Mouse (Mus musculus) CH12.LX (cell line): ENCODE measurements around the gene Timm23. TPM values are rescaled to one million over a fixed set of nuclear protein-coding genes. Genes with fewer than 3 reads are reported as not detected.

Experiments used
- DNase-seq: peaks from one replicate; pipeline ENCODE4 v3.0.0-alpha.2; 2013; ENCODE audit errors: extremely low read depth
- H3K27ac ChIP-seq: 2 replicates; pipeline ENCODE4 v1.5.1; 2012; ENCODE audit warnings: low read depth, mild to moderate bottlenecking, control low read depth, moderate library complexity; ENCODE audit not compliant: insufficient read depth
- H3K27me3 ChIP-seq: replicated peaks from 2 replicates; pipeline ENCODE3; 2012; ENCODE audit warnings: inconsistent platforms
- H3K36me3 ChIP-seq, 2 experiments: replicated peaks in 1 of 2; 2 replicates each; pipeline versions ENCODE3 to v1.6.1; 2012; ENCODE audit warnings: inconsistent platforms in 1 of 2, low read length in 1 of 2, mild to moderate bottlenecking in 1 of 2, mixed read lengths in 1 of 2, moderate library complexity in 1 of 2; ENCODE audit not compliant: control insufficient read depth in 1 of 2, insufficient read depth in 1 of 2
- H3K4me1 ChIP-seq, 2 experiments: 2 replicates each; pipeline ENCODE4 v1.6.1; 2012; ENCODE audit warnings: inconsistent platforms in 1 of 2, moderate library complexity in 1 of 2; ENCODE audit not compliant: insufficient read depth in 2 of 2, control insufficient read depth in 1 of 2
- H3K4me2 ChIP-seq: 2 replicates; pipeline ENCODE4 v1.6.1; 2012; ENCODE audit warnings: low read depth, mild to moderate bottlenecking, control low read depth; ENCODE audit not compliant: poor library complexity, insufficient read depth, severe bottlenecking
- H3K4me3 ChIP-seq, 3 experiments: fragments of 150-350 bp in 1 of 3; sonication (generic) in 1 of 3; replicated peaks in 1 of 3; 2 replicates each; pipeline versions ENCODE3 to v1.5.1; 2011 to 2012; ENCODE audit warnings: low read depth in 2 of 3, low read length in 2 of 3, mild to moderate bottlenecking in 2 of 3, moderate library complexity in 2 of 3, control low read depth in 1 of 3, improper control_type of control experiment in 1 of 3, inconsistent platforms in 1 of 3, mixed read lengths in 1 of 3; ENCODE audit not compliant: poor library complexity in 1 of 3
- H3K79me2 ChIP-seq: replicated peaks from 2 replicates; pipeline ENCODE4 v1.6.1; 2012; ENCODE audit warnings: mild to moderate bottlenecking, moderate library complexity; ENCODE audit not compliant: control insufficient read depth, poor library complexity, insufficient read depth, severe bottlenecking; ENCODE audit errors: extremely low read depth
- H3K9ac ChIP-seq: 2 replicates; pipeline ENCODE4 v1.6.1; 2012; ENCODE audit warnings: low read depth, mild to moderate bottlenecking, control low read depth, moderate library complexity; ENCODE audit not compliant: insufficient read depth
- H3K9me3 ChIP-seq: replicated peaks from 2 replicates; pipeline ENCODE3; 2012; ENCODE audit warnings: low read length, inconsistent platforms, mixed read lengths
- BHLHE40 ChIP-seq: IDR thresholded peaks from 2 replicates; pipeline ENCODE4 v1.6.1; 2011; ENCODE audit warnings: mild to moderate bottlenecking, low read depth, low read length, improper control_type of control experiment
- CHD1 ChIP-seq: IDR thresholded peaks from 2 replicates; pipeline ENCODE4 v1.6.1; 2012; ENCODE audit warnings: low read depth, low read length, improper control_type of control experiment, inconsistent platforms
- CHD2 ChIP-seq: IDR thresholded peaks from 2 replicates; pipeline ENCODE4 v1.6.1; 2011; ENCODE audit warnings: low read length, improper control_type of control experiment
- E2F4 ChIP-seq: IDR thresholded peaks from 2 replicates; pipeline ENCODE4 v1.6.1; 2011; ENCODE audit warnings: low read depth, low read length, improper control_type of control experiment; ENCODE audit not compliant: insufficient replicate concordance
- ELF1 ChIP-seq: IDR thresholded peaks from 2 replicates; pipeline ENCODE4 v1.6.1; 2014; ENCODE audit warnings: low read depth, mild to moderate bottlenecking, inconsistent platforms, low read length, improper control_type of control experiment
- EP300 ChIP-seq: IDR thresholded peaks from 2 replicates; pipeline ENCODE4 v1.6.1; 2011; ENCODE audit warnings: low read length, improper control_type of control experiment
- ETS1 ChIP-seq: conservative IDR thresholded peaks from 2 replicates; pipeline ENCODE4 v1.6.1; 2012; ENCODE audit warnings: low read depth, mild to moderate bottlenecking, inconsistent platforms, low read length, improper control_type of control experiment, moderate library complexity
- GABPA ChIP-seq: IDR thresholded peaks from 2 replicates; pipeline ENCODE4 v1.6.1; 2012; ENCODE audit warnings: low read depth, low read length, improper control_type of control experiment, inconsistent platforms; ENCODE audit not compliant: insufficient replicate concordance
- HCFC1 ChIP-seq: IDR thresholded peaks from 2 replicates; pipeline ENCODE4 v1.6.1; 2012; ENCODE audit warnings: low read depth, mild to moderate bottlenecking, inconsistent platforms, low read length, improper control_type of control experiment
- IRF4 ChIP-seq: IDR thresholded peaks from 2 replicates; pipeline ENCODE4 v1.6.1; 2014; ENCODE audit warnings: low read depth, mild to moderate bottlenecking, inconsistent platforms, low read length, improper control_type of control experiment
- JUN ChIP-seq: IDR thresholded peaks from 2 replicates; pipeline ENCODE4 v1.6.1; 2011; ENCODE audit warnings: low read depth, mild to moderate bottlenecking, low read length, improper control_type of control experiment, moderate library complexity; ENCODE audit not compliant: insufficient read depth
- JUND ChIP-seq: conservative IDR thresholded peaks from 2 replicates; pipeline ENCODE4 v1.6.1; 2011; ENCODE audit warnings: low read depth, low read length, improper control_type of control experiment
- KAT2A ChIP-seq: IDR thresholded peaks from 2 replicates; pipeline ENCODE4 v1.6.1; 2012; ENCODE audit warnings: low read length, improper control_type of control experiment, inconsistent platforms; ENCODE audit not compliant: insufficient replicate concordance
- MAX ChIP-seq: IDR thresholded peaks from 2 replicates; pipeline ENCODE4 v1.6.1; 2011; ENCODE audit warnings: low read length, improper control_type of control experiment
- MAZ ChIP-seq: IDR thresholded peaks from 2 replicates; pipeline ENCODE4 v1.6.1; 2012; ENCODE audit warnings: low read depth, mild to moderate bottlenecking, inconsistent platforms, low read length, improper control_type of control experiment, moderate library complexity
- MXI1 ChIP-seq: IDR thresholded peaks from 2 replicates; pipeline ENCODE4 v1.6.1; 2011; ENCODE audit warnings: mild to moderate bottlenecking, low read depth, low read length, improper control_type of control experiment
- MYC ChIP-seq: IDR thresholded peaks from 2 replicates; pipeline ENCODE4 v1.6.1; 2011; ENCODE audit warnings: low read depth, mild to moderate bottlenecking, improper control_type of control experiment, low read length
- NELFE ChIP-seq: IDR thresholded peaks from 2 replicates; pipeline ENCODE4 v1.6.1; 2011; ENCODE audit warnings: low read depth, low read length, improper control_type of control experiment
- NRF1 ChIP-seq: IDR thresholded peaks from 2 replicates; pipeline ENCODE4 v1.6.1; 2014; ENCODE audit warnings: low read depth, mild to moderate bottlenecking, inconsistent platforms, low read length, improper control_type of control experiment, moderate library complexity
- PAX5 ChIP-seq: IDR thresholded peaks from 2 replicates; pipeline ENCODE4 v1.6.1; 2012; ENCODE audit warnings: low read length, inconsistent platforms, mixed read lengths
- POLR2A ChIP-seq: IDR thresholded peaks from 2 replicates; pipeline ENCODE4 v1.6.1; 2011; ENCODE audit warnings: low read depth, mild to moderate bottlenecking, improper control_type of control experiment, low read length
- POLR2AphosphoS2 ChIP-seq: IDR thresholded peaks from 2 replicates; pipeline ENCODE4 v1.6.1; 2011; ENCODE audit warnings: low read depth, low read length, improper control_type of control experiment
- RAD21 ChIP-seq: IDR thresholded peaks from 2 replicates; pipeline ENCODE4 v1.6.1; 2011; ENCODE audit warnings: low read depth, mild to moderate bottlenecking, low read length, improper control_type of control experiment, moderate library complexity
- RCOR1 ChIP-seq: conservative IDR thresholded peaks from 2 replicates; pipeline ENCODE4 v1.6.1; 2012; ENCODE audit warnings: low read depth, mild to moderate bottlenecking, inconsistent platforms, low read length, improper control_type of control experiment
- SIN3A ChIP-seq: IDR thresholded peaks from 2 replicates; pipeline ENCODE4 v1.6.1; 2012; ENCODE audit warnings: low read length, improper control_type of control experiment, inconsistent platforms
- SMC3 ChIP-seq: IDR thresholded peaks from 2 replicates; pipeline ENCODE4 v1.6.1; 2011; ENCODE audit warnings: low read depth, low read length, improper control_type of control experiment
- TBP ChIP-seq: conservative IDR thresholded peaks from 2 replicates; pipeline ENCODE4 v1.6.1; 2011; ENCODE audit warnings: low read depth, low read length, improper control_type of control experiment
- TCF12 ChIP-seq: IDR thresholded peaks from 2 replicates; pipeline ENCODE4 v1.6.1; 2014; ENCODE audit warnings: low read depth, mild to moderate bottlenecking, inconsistent platforms, low read length, improper control_type of control experiment
- UBTF ChIP-seq: IDR thresholded peaks from 2 replicates; pipeline ENCODE4 v1.6.1; 2012; ENCODE audit warnings: low read depth, mild to moderate bottlenecking, inconsistent platforms, low read length, improper control_type of control experiment, moderate library complexity
- USF1 ChIP-seq: IDR thresholded peaks from 2 replicates; pipeline ENCODE4 v1.6.1; 2014; ENCODE audit warnings: low read depth, mild to moderate bottlenecking, inconsistent platforms, low read length, improper control_type of control experiment
- USF2 ChIP-seq: conservative IDR thresholded peaks from 2 replicates; pipeline ENCODE4 v1.6.1; 2011; ENCODE audit warnings: low read depth, low read length, improper control_type of control experiment
- ZC3H11A ChIP-seq: IDR thresholded peaks from 2 replicates; pipeline ENCODE4 v1.6.1; 2012; ENCODE audit warnings: low read depth, mild to moderate bottlenecking, inconsistent platforms, low read length, improper control_type of control experiment
- ZKSCAN1 ChIP-seq: IDR thresholded peaks from 2 replicates; pipeline ENCODE4 v1.6.1; 2012; ENCODE audit warnings: low read depth, inconsistent platforms, low read length, improper control_type of control experiment, borderline replicate concordance
- ZMIZ1 ChIP-seq: IDR thresholded peaks from 2 replicates; pipeline ENCODE4 v1.6.1; 2012; ENCODE audit warnings: low read depth, mild to moderate bottlenecking, inconsistent platforms, low read length, improper control_type of control experiment
- ZNF384 ChIP-seq: IDR thresholded peaks from 2 replicates; pipeline ENCODE4 v1.6.1; 2012; ENCODE audit warnings: low read depth, low read length, improper control_type of control experiment, inconsistent platforms
- dilution Hi-C: fragments of 300-500 bp; cut with MboI; formaldehyde crosslinking; loops from 2 replicates; pipeline ENCODE4 v1.14.3; 2020; ENCODE audit warnings: low sequenced_read_pairs; ENCODE audit not compliant: extremely low pct_unique_long_range_greater_than_20kb, extremely low pct_ligation_motif_present
- in situ Hi-C: fragments of 300-500 bp; cut with MboI; formaldehyde crosslinking; loops from 3 replicates; pipeline ENCODE4 v1.14.3; 2019; ENCODE audit warnings: low sequenced_read_pairs, low pct_ligation_motif_present, low pct_unique_long_range_greater_than_20kb, mixed read lengths
- polyA plus RNA-seq: library from polyadenylated mRNA; unstranded; fragments of >175 nt; gene quantifications from 2 replicates; pipeline ENCODE4 v1.2.1, GENCODE M21; 2012; ENCODE audit warnings: low read depth; ENCODE audit not compliant: insufficient read length
- total RNA-seq, 2 experiments: library from RNA; depleted of rRNA; stranded (reverse); fragments of 300-350 nt in 1 of 2; fragments of >200 nt in 1 of 2; gene quantifications; 2 replicates each; pipeline ENCODE4 v1.2.3; 2012 to 2014

Timm23 gene
- total and polyA plus RNA-seq, 3 experiments = 285 to 558 (median 495) TPM

GRCm38 (mm10) chr14:32159690-32160246, 41.9 kb downstream of the Timm23 start, which contains the start of gene Ncoa4 (continued):
- TF ChIP-seq USF1 (no peak), HCFC1 (peak; percentile 70), PAX5 (no peak), EP300 (no peak)
- TF ChIP-seq, all 38 proteins: peak for 15

- peak overlapping the region; percentile 80 to 98 (median 96) for H3K4me3 ChIP-seq
- peak overlapping the region; percentile 69 for H3K27ac ChIP-seq
- H3K4me2 ChIP-seq = 0 out of 2 replicates have a peak overlapping the region, but pooled peaks have one; percentile 31
- H3K9me3 ChIP-seq = peaks cover 7% of the 10 kb centered on the region
- H3K79me2 ChIP-seq = peaks cover 39% of the 10 kb centered on the region
- in situ Hi-C loops (no loop called here), dilution Hi-C loops (no loop called here)
- peaks cover 0 to 35% of the 10 kb centered on the region in 2 experiments; a peak in 2 of 4 replicates for H3K4me1 ChIP-seq
- H3K36me3 ChIP-seq = peaks cover 0 to 17% of the 10 kb centered on the region in 2 experiments
- peak; percentile 89 for DNase-seq
- peak overlapping the region; percentile 50; the same call in 1 of the 2 replicates for H3K9ac ChIP-seq
- no peaks in the 10 kb centered on the region for H3K27me3 ChIP-seq
- TF ChIP-seq PAX5 (no peak), POLR2AphosphoS2 (no peak), ELF1 (no peak), TBP (no peak; the same call in 1 of the 2 replicates), MXI1 (no peak; the same call in 1 of the 2 replicates), TCF12 (no peak), ETS1 (no peak), HCFC1 (no peak), EP300 (no peak), ZMIZ1 (peak; percentile 35; the same call in 1 of the 2 replicates), MAX (peak; percentile 67), E2F4 (no peak), BHLHE40 (peak; percentile 86), UBTF (no peak), GABPA (no peak), MAZ (no peak), ZC3H11A (no peak), KAT2A (0 out of 2 replicates have a peak, but pooled peaks have one; percentile 9), IRF4 (peak; percentile 50; the same call in 1 of the 2 replicates), USF1 (no peak), NRF1 (no peak), NELFE (no peak; the same call in 1 of the 2 replicates), POLR2A (peak; percentile 57), CHD1 (no peak), JUND (0 out of 2 replicates have a peak, but pooled peaks have one; percentile 24), MYC (peak; percentile 84; the same call in 1 of the 2 replicates), ZNF384 (peak; percentile 96), USF2 (no peak), RAD21 (no peak), SMC3 (no peak), RCOR1 (no peak), ZKSCAN1 (no peak), CHD2 (no peak), JUN (no peak; the same call in 1 of the 2 replicates), SIN3A (no peak)
These were observed 42.5 kb downstream of the Timm23 start for GRCm38 (mm10) chr14:32159150-32159670.
